Mouse (Mus musculus) cerebellum, adult 9-10 months (tissue): ENCODE measurements around the gene Krt35.

Experiments
- DNase-seq: peaks from one replicate; pipeline ENCODE4 v3.0.0; 2022

Gene Krt35

GRCm38 (mm10) chr11:100058875-100059274 is 37.2 kb downstream of the Krt35 start:
- DNase-seq = no peak

GRCm38 (mm10) chr11:100055686-100056655 is 40.1 kb downstream of the Krt35 start:
- DNase-seq = no peak

- no peak for DNase-seq
These were observed 45.6 kb downstream of the Krt35 start, which contains the start of gene Krt31 for GRCm38 (mm10) chr11:100050451-100050850. Gene Krt31, minus strand, starts transcription at chr11:100050551.

- DNase-seq = no peak
These were observed 48.8 kb downstream of the Krt35 start for GRCm38 (mm10) chr11:100047193-100047592.

GRCm38 (mm10) chr11:100046303-100046866 is 49.7 kb downstream of the Krt35 start:
- DNase-seq = no peak
